In genomic region chr19:34295442-34295841, GRCm38 (mm10) we compare ENCODE assay signal across 25 mouse cellular contexts. TPM values are rescaled to one million over a fixed set of nuclear protein-coding genes. Genes with fewer than 3 reads are reported as not detected.
A peak's percentile ranks its signal among the peaks of the same experiment; 100 is the strongest.
DNase-seq lines count a peak whose midpoint lies in the region; ATAC-seq and TF ChIP-seq lines count a peak whose summit lies in the region.
"Had no signal": no experiment of that assay in that cellular context is flagged by ENCODE, and none has a peak within 500 bp of the region (broad histone marks: within the 10 kb centered on the region; RNA-seq: fewer than 3 reads in every experiment).

No protein-coding gene starts in this region.

- H3K4me3 ChIP-seq in CH12.LX (replicated peaks in 1 of 3; ENCODE audit: low read depth in 2 of 3, low read length in 2 of 3, poor library complexity in 1 of 3), result peak overlapping the region in 1 of 3 experiments; percentile 89

- no peak for TF ChIP-seq RAD21 in CH12.LX (IDR thresholded peaks at IDR 0.05; ENCODE audit: low read depth, low read length)

- peaks cover 60% of the 10 kb centered on the region for H3K79me2 ChIP-seq in CH12.LX (replicated peaks; ENCODE audit: control insufficient read depth, extremely low read depth, insufficient read depth, poor library complexity, severe bottlenecking)

- H3K27me3 ChIP-seq in CH12.LX (replicated peaks), result no peaks in the 10 kb centered on the region
- H3K27me3 ChIP-seq: Patski had no signal

- no peak for ATAC-seq in CD4-positive, CD25-positive, alpha-beta regulatory T cell, adult 4 months
- peak; percentile 2 for ATAC-seq in activated CD4-positive, CD25-positive, alpha-beta regulatory T cell, adult 4 months
- ATAC-seq: Patski had no signal

- no peaks in the 10 kb centered on the region for H3K9me3 ChIP-seq in CH12.LX (replicated peaks; ENCODE audit: low read length)
- H3K9me3 ChIP-seq: G1E had no signal

- no peak for TF ChIP-seq CTCF in CH12.LX (conservative IDR thresholded peaks at IDR 0.05 in 1 of 2, IDR thresholded peaks at IDR 0.05 in 1 of 2; ENCODE audit: low read depth in 2 of 2, low read length in 2 of 2)

- DNase-seq in CD4-positive, CD25-positive, alpha-beta regulatory T cell, adult 2 months (ENCODE audit: low read depth, low spot score), result peak; percentile 22
- DNase-seq in A20 (ENCODE audit: low read depth, low spot score), result peak; percentile 70
- DNase-seq in CH12.LX (ENCODE audit: extremely low read depth), result no peak
- no peak for DNase-seq in right cerebral cortex, adult 2 months (ENCODE audit: low spot score in 2 of 2)
- DNase-seq in cerebellum, adult 9-10 months, result no peak
- DNase-seq in embryo, embryonic 10 days (ENCODE audit: low spot score), result no peak
- DNase-seq: adrenal gland, adult 2 months; adrenal gland, adult 8-10 months; adrenal gland, postnatal 10 days; adrenal gland, postnatal 14 days; adrenal gland, postnatal 25 days; adrenal gland, postnatal 36 days; B cell, adult 2 months; cerebellum, adult 11 months; cerebellum, adult 11-12 months; cerebellum, adult 18-20 months; cerebellum, adult 2 months; cerebellum, adult 8-10 months; cerebellum, adult 9-11 months; cerebellum, postnatal 10 days had no signal

- dilution Hi-C loops in CH12.LX (cut with MboI; ENCODE audit: extremely low pct_ligation_motif_present, extremely low pct_unique_long_range_greater_than_20kb, low sequenced_read_pairs), result no loop called here

- peak overlapping the region; percentile 33 for H3K4me2 ChIP-seq in CH12.LX (ENCODE audit: insufficient read depth, low read depth, poor library complexity, severe bottlenecking)

- H3K9ac ChIP-seq in CH12.LX (ENCODE audit: insufficient read depth, low read depth), result peak overlapping the region; percentile 50

- H3K36me3 ChIP-seq in CH12.LX (replicated peaks in 1 of 2; ENCODE audit: control insufficient read depth in 1 of 2, insufficient read depth in 1 of 2, low read length in 1 of 2), result peaks cover 9 to 22% of the 10 kb centered on the region in 2 experiments
- H3K36me3 ChIP-seq: G1E had no signal

- H3K27ac ChIP-seq in CH12.LX (ENCODE audit: insufficient read depth, low read depth), result peak overlapping the region; percentile 34; the same call in 1 of the 2 replicates

- in situ Hi-C loops in CH12.LX (cut with MboI; ENCODE audit: low pct_ligation_motif_present, low pct_unique_long_range_greater_than_20kb, low sequenced_read_pairs), result no loop called here

- no peak for TF ChIP-seq EP300 in CH12.LX (IDR thresholded peaks at IDR 0.05; ENCODE audit: low read length)

- H3K4me1 ChIP-seq in CH12.LX (ENCODE audit: control insufficient read depth in 1 of 2, insufficient read depth in 2 of 2), result peaks cover 27 to 85% of the 10 kb centered on the region in 2 experiments

- no peak for TF ChIP-seq POLR2A in CH12.LX (IDR thresholded peaks at IDR 0.05; ENCODE audit: low read depth, low read length)

TF ChIP-seq in CH12.LX, 34 proteins besides CTCF, POLR2A, EP300 and RAD21:
- no peak for TF ChIP-seq POLR2AphosphoS2 (IDR thresholded peaks at IDR 0.05; ENCODE audit: low read depth, low read length)
- TF ChIP-seq ETS1 (conservative IDR thresholded peaks at IDR 0.05; ENCODE audit: low read depth, low read length), result peak; percentile 30; the same call in 1 of the 2 replicates
- TF ChIP-seq RCOR1 (conservative IDR thresholded peaks at IDR 0.05; ENCODE audit: low read depth, low read length), result no peak
- TF ChIP-seq ELF1 (IDR thresholded peaks at IDR 0.05; ENCODE audit: low read depth, low read length), result no peak
- no peak for TF ChIP-seq JUND (conservative IDR thresholded peaks at IDR 0.05; ENCODE audit: low read depth, low read length)
- no peak for TF ChIP-seq PAX5 (IDR thresholded peaks at IDR 0.05; ENCODE audit: low read length)
- no peak for TF ChIP-seq USF1 (IDR thresholded peaks at IDR 0.05; ENCODE audit: low read depth, low read length)
- TF ChIP-seq KAT2A (IDR thresholded peaks at IDR 0.05; ENCODE audit: insufficient replicate concordance, low read length), result no peak
- TF ChIP-seq HCFC1 (IDR thresholded peaks at IDR 0.05; ENCODE audit: low read depth, low read length), result no peak
- 0 out of 2 replicates have a peak, but pooled peaks have one; percentile 16 for TF ChIP-seq SIN3A (IDR thresholded peaks at IDR 0.05; ENCODE audit: low read length)
- no peak for TF ChIP-seq ZMIZ1 (IDR thresholded peaks at IDR 0.05; ENCODE audit: low read depth, low read length)
- TF ChIP-seq E2F4 (IDR thresholded peaks at IDR 0.05; ENCODE audit: insufficient replicate concordance, low read depth, low read length), result no peak
- no peak for TF ChIP-seq BHLHE40 (IDR thresholded peaks at IDR 0.05; ENCODE audit: low read depth, low read length)
- TF ChIP-seq MAX (IDR thresholded peaks at IDR 0.05; ENCODE audit: low read length), result peak; percentile 79
- no peak for TF ChIP-seq SMC3 (IDR thresholded peaks at IDR 0.05; ENCODE audit: low read depth, low read length)
- 0 out of 2 replicates have a peak, but pooled peaks have one; percentile 48 for TF ChIP-seq MXI1 (IDR thresholded peaks at IDR 0.05; ENCODE audit: low read depth, low read length)
- TF ChIP-seq UBTF (IDR thresholded peaks at IDR 0.05; ENCODE audit: low read depth, low read length), result no peak
- TF ChIP-seq MAFK (IDR thresholded peaks at IDR 0.05; ENCODE audit: insufficient replicate concordance, low read length), result no peak
- 0 out of 2 replicates have a peak, but pooled peaks have one; percentile 18 for TF ChIP-seq MEF2A (IDR thresholded peaks at IDR 0.05; ENCODE audit: borderline replicate concordance, low read depth, low read length)
- 0 out of 2 replicates have a peak, but pooled peaks have one; percentile 9 for TF ChIP-seq IRF4 (IDR thresholded peaks at IDR 0.05; ENCODE audit: low read depth, low read length)
- TF ChIP-seq ZKSCAN1 (IDR thresholded peaks at IDR 0.05; ENCODE audit: borderline replicate concordance, low read depth, low read length), result no peak
- no peak for TF ChIP-seq TCF12 (IDR thresholded peaks at IDR 0.05; ENCODE audit: low read depth, low read length)
- 0 out of 2 replicates have a peak, but pooled peaks have one; percentile 52 for TF ChIP-seq MYC (IDR thresholded peaks at IDR 0.05; ENCODE audit: low read depth, low read length)
- TF ChIP-seq NRF1 (IDR thresholded peaks at IDR 0.05; ENCODE audit: low read depth, low read length), result no peak
- TF ChIP-seq MAZ (IDR thresholded peaks at IDR 0.05; ENCODE audit: low read depth, low read length), result no peak
- TF ChIP-seq ZNF384 (IDR thresholded peaks at IDR 0.05; ENCODE audit: low read depth, low read length), result no peak
- no peak for TF ChIP-seq GABPA (IDR thresholded peaks at IDR 0.05; ENCODE audit: insufficient replicate concordance, low read depth, low read length)
- TF ChIP-seq USF2 (conservative IDR thresholded peaks at IDR 0.05; ENCODE audit: low read depth, low read length), result no peak
- no peak for TF ChIP-seq JUN (IDR thresholded peaks at IDR 0.05; ENCODE audit: insufficient read depth, low read depth, low read length)
- TF ChIP-seq ZC3H11A (IDR thresholded peaks at IDR 0.05; ENCODE audit: low read depth, low read length), result no peak
- peak; percentile 77; the same call in 1 of the 2 replicates for TF ChIP-seq CHD1 (IDR thresholded peaks at IDR 0.05; ENCODE audit: low read depth, low read length)
- TF ChIP-seq NELFE (IDR thresholded peaks at IDR 0.05; ENCODE audit: low read depth, low read length), result no peak
- no peak for TF ChIP-seq CHD2 (IDR thresholded peaks at IDR 0.05; ENCODE audit: low read length)
- no peak for TF ChIP-seq TBP (conservative IDR thresholded peaks at IDR 0.05; ENCODE audit: low read depth, low read length)

RNA-seq across cellular contexts. Expression of gene Fas, which starts 5.0 kb away (rescaled TPM):
- polyA plus RNA-seq in CD4-positive, CD25-positive, alpha-beta regulatory T cell, adult 4 months (2017; shearing (Covaris generic)), result 100 to 1,000 TPM; 132 to 152 TPM
- total RNA-seq in CH12.LX (2012; rRNA removed) (22.4 and 38.3 TPM in 2 replicates), CH12.LX (2014; rRNA removed) (54.1 and 60.8 TPM in 2 replicates)
- polyA plus RNA-seq in CH12.LX (2012; ENCODE audit: insufficient read length, low read depth), result 20.8 and 24.3 TPM in 2 replicates
- polyA plus RNA-seq in activated CD4-positive, CD25-positive, alpha-beta regulatory T cell, adult 4 months (2017; shearing (Covaris generic)), result 100 to 1,000 TPM; 110 to 143 TPM
- total RNA-seq: G1E, MEL had no signal
- polyA plus RNA-seq: G1E had no signal

RNA-seq across cellular contexts. Expression of gene Acta2, which starts 40.1 kb away (rescaled TPM):
- polyA plus RNA-seq in CD4-positive, CD25-positive, alpha-beta regulatory T cell, adult 4 months (2017; shearing (Covaris generic)), result under 1 TPM; 0.39 to 0.47 TPM
- total RNA-seq in CH12.LX (2012; rRNA removed) (not detected in 2 replicates), CH12.LX (2014; rRNA removed) (0.13 TPM in 1 of 2 replicates, not detected in the other)
- polyA plus RNA-seq in CH12.LX (2012; ENCODE audit: insufficient read length, low read depth), result 0.31 and 0.52 TPM in 2 replicates
- under 1 TPM in 1 of 2 experiments, not detected in 1; 0.32 TPM for polyA plus RNA-seq in activated CD4-positive, CD25-positive, alpha-beta regulatory T cell, adult 4 months (2017; shearing (Covaris generic))
- total RNA-seq: G1E, MEL had no signal
- polyA plus RNA-seq: G1E had no signal

Comparison
In these comparisons a context has a peak if more than half of its experiments do, and no peak if none do; other contexts are left out.
1. DNase-seq: peak in CD4-positive, CD25-positive, alpha-beta regulatory T cell, adult 2 months (single experiment) and A20 (single experiment); none in CH12.LX (single experiment), right cerebral cortex, adult 2 months (0 of 2), cerebellum, adult 9-10 months (single experiment) and embryo, embryonic 10 days (single experiment).